Mouse (Mus musculus): ENCODE data around the gene Cacna1d. TPM values are rescaled to one million over a fixed set of nuclear protein-coding genes. Genes with fewer than 3 reads are reported as not detected.
A peak's percentile ranks its signal among the peaks of the same experiment; 100 is the strongest.

The Cacna1d gene
- polyA plus RNA-seq, 2 experiments from 2014 or later, result 2.2 to 2.7 TPM

- no peak for ATAC-seq
Measured at GRCm38 (mm10) chr14:30256486-30256885, 234.8 kb downstream of the Cacna1d start.

GRCm38 (mm10) chr14:30255701-30256400, 235.4 kb downstream of the Cacna1d start:
- ATAC-seq, result peak; percentile 20

GRCm38 (mm10) chr14:30254776-30255175, 236.5 kb downstream of the Cacna1d start:
- ATAC-seq, result no peak

- no peak for ATAC-seq
Measured at GRCm38 (mm10) chr14:30252824-30253223, 238.4 kb downstream of the Cacna1d start.

GRCm38 (mm10) chr14:30251351-30251750, 239.9 kb downstream of the Cacna1d start:
- ATAC-seq, result no peak

GRCm38 (mm10) chr14:30249591-30249990, 241.7 kb downstream of the Cacna1d start:
- ATAC-seq, result peak; percentile 95

GRCm38 (mm10) chr14:30248811-30249210, 242.4 kb downstream of the Cacna1d start:
- ATAC-seq, result no peak

GRCm38 (mm10) chr14:30248121-30248520, 243.1 kb downstream of the Cacna1d start:
- peak; percentile 29 for ATAC-seq

GRCm38 (mm10) chr14:30247606-30248005, 243.6 kb downstream of the Cacna1d start:
- no peak for ATAC-seq

GRCm38 (mm10) chr14:30244776-30245175, 246.5 kb downstream of the Cacna1d start:
- no peak for ATAC-seq

GRCm38 (mm10) chr14:30242818-30243205, 248.4 kb downstream of the Cacna1d start:
- ATAC-seq, result no peak

GRCm38 (mm10) chr14:30242166-30242817, 249.0 kb downstream of the Cacna1d start:
- ATAC-seq, result no peak

GRCm38 (mm10) chr14:30240916-30241515, 250.2 kb downstream of the Cacna1d start:
- no peak for ATAC-seq

GRCm38 (mm10) chr14:30238807-30239206, 252.4 kb downstream of the Cacna1d start:
- ATAC-seq, result no peak

- no peak for ATAC-seq
Measured at GRCm38 (mm10) chr14:30225161-30225560, 266.1 kb downstream of the Cacna1d start.

- no peak for ATAC-seq
Measured at GRCm38 (mm10) chr14:30222101-30222500, 269.2 kb downstream of the Cacna1d start.

GRCm38 (mm10) chr14:30219851-30220250, 271.4 kb downstream of the Cacna1d start:
- ATAC-seq, result no peak

GRCm38 (mm10) chr14:30218114-30218513, 273.1 kb downstream of the Cacna1d start:
- ATAC-seq, result no peak

GRCm38 (mm10) chr14:30217124-30217523, 274.1 kb downstream of the Cacna1d start:
- no peak for ATAC-seq

GRCm38 (mm10) chr14:30208156-30208555, 283.1 kb downstream of the Cacna1d start:
- no peak for ATAC-seq

- ATAC-seq, result no peak
Measured at GRCm38 (mm10) chr14:30205821-30206220, 285.4 kb downstream of the Cacna1d start.

GRCm38 (mm10) chr14:30204526-30204925, 286.7 kb downstream of the Cacna1d start:
- ATAC-seq, result no peak

- no peak for ATAC-seq
Measured at GRCm38 (mm10) chr14:30200310-30200709, 290.9 kb downstream of the Cacna1d start.

GRCm38 (mm10) chr14:30198882-30199281, 292.4 kb downstream of the Cacna1d start:
- ATAC-seq, result no peak
